Mouse (Mus musculus) CD4-positive, CD25-positive, alpha-beta regulatory T cell, adult 4 months (primary cell): Measurements from ENCODE around the gene Kdelr1. TPM values are rescaled to one million over a fixed set of nuclear protein-coding genes. Genes with fewer than 3 reads are reported as not detected.
"Not testable (repeated sequence)": the region's sequence is repeated elsewhere in the genome, so short reads cannot be mapped to it uniquely, and the experiment has no call there.

Experiments
- ATAC-seq: one replicate; pipeline ENCODE4 v1.8.0; 2017
- polyA plus RNA-seq, 2 experiments: library from polyadenylated mRNA; unstranded; fragments of 100-300 nt; shearing (Covaris generic); gene quantifications; one replicate each; pipeline ENCODE4 v1.2.1; 2017

Gene Kdelr1
- polyA plus RNA-seq, 2 experiments from 2014 or later = 21.2 to 27.0 TPM

DNA sequence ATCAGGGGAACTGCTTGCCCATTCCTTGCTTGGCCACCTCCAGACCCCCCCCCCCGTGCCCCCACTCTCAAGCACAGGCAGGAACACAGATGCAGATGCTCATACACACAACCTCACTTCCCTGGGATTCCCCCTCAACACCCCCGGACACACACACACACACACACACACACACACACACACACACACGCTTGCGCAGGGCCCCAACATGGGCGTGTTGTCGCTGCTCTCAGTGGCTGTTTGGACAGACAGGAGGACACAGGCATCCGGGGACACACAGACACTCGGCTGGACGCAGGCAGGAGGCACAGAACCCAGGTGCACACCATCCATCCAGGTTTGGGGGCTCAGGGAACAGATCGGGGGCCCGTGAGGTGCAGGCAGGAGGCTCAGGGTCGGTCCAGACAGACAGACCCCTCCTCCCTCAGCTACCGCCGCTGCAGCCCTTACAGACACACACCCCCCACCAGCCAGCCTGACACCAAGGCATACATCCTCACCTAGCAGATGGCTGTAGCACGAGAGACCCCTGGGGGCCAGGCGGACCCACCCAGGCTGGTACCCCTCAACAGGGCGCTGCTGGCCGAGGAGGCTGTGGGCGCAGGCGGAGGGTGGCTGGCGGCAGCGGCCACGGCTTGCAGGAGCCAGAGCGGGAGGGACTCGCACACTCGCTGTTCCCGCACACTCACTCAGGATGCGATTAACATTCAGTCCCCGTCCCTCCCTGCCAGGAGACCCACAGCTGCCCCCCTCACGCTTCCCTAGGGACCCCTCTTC is 2.1 kb upstream of the Kdelr1 start:
- peak; percentile 23 for ATAC-seq

DNA sequence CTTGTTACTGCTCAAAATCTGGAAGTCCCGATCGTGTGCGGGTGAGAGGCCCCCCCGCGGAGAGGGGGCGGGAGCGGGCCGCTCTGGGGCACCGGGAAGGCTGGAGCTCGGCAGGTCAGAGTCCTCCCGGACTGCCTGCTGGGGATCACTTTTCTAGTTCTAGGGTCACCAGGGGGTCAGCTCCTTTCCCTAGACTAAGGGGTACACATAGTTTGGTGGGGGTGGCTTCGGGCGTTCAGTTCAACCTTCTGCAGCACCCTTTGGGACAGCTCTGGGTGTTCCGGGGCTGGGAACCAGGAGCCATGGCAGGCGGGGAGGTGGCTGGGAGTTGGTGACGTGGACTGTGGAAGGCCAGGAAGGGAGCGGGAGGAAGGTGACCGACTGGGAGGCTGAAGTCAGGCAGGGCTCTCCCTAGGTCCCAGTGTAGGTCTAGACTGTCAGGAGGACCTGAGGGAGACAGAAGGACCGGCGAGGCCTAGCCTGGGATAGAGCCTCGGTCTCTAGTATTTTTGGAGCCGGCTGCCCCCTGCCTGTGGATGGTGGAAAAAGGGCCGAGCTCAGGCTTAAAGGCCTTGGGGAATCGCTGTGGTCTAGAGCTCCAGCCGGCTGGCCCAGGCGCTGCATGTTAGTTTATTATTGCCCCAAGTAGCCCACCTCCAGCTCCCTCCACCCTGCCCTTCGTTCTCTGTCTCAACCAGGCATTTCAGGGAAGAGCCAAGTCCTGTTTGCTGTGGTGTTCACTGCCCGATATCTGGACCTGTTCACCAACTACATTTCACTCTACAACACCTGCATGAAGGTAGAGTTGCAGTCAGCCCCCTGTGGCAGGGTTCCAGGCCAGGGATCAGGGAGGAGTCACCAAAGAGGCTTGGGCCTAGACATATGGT is 732 bp downstream of the Kdelr1 start:
- peak; percentile 17 for ATAC-seq

DNA sequence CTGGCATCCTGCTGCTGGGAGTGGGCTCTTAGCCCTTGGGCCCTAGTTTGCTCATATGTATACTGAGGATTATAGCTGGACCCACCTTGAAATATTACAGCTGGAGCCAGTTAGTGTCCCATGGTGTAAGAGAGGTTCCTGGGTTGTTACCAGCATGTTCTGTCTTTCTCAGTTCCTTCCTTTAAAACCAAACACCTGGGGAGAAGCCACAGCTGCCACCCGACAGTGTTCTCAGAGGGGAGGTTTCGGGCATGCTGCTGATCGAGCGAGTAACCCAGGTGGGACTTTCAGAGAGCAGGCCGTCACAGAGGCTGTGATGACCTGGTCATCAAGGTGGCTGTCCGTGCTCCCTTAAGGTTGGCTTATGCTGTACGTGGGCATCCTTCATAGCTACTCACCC is 4.3 kb downstream of the Kdelr1 start:
- ATAC-seq = no peak

GRCm38 (mm10) chr7:45878278-45878677 is 5.7 kb downstream of the Kdelr1 start, which contains the start of gene Grin2d:
Gene Grin2d, minus strand, starts transcription at chr7:45878378.
- ATAC-seq = not testable (repeated sequence)

GRCm38 (mm10) chr7:45880531-45880930 is 8.0 kb downstream of the Kdelr1 start:
- ATAC-seq = no peak

DNA sequence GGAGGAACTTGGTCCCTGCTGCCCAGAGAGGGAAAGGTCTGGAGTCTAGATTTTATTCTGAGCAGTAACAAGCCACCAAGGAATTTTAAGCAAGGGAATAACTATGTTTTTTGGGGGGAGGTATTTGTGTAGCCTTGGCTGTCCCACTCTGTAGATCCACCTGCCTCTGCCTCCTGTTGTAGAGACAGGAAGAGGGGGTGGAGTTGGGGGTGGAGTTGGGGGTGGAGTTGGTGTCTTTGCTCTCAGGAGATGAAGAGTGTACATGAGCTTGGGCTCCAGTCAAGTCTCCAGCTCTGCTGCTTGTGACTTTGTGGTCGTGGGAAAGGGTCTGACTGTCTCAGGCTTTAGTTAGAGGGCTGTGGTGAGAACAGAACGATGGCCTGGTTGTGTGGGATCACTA is 8.4 kb downstream of the Kdelr1 start:
- no peak for ATAC-seq

GRCm38 (mm10) chr7:45887246-45887645 is 14.7 kb downstream of the Kdelr1 start:
- no peak for ATAC-seq

GRCm38 (mm10) chr7:45892651-45893050 is 20.1 kb downstream of the Kdelr1 start:
- ATAC-seq = no peak

DNA sequence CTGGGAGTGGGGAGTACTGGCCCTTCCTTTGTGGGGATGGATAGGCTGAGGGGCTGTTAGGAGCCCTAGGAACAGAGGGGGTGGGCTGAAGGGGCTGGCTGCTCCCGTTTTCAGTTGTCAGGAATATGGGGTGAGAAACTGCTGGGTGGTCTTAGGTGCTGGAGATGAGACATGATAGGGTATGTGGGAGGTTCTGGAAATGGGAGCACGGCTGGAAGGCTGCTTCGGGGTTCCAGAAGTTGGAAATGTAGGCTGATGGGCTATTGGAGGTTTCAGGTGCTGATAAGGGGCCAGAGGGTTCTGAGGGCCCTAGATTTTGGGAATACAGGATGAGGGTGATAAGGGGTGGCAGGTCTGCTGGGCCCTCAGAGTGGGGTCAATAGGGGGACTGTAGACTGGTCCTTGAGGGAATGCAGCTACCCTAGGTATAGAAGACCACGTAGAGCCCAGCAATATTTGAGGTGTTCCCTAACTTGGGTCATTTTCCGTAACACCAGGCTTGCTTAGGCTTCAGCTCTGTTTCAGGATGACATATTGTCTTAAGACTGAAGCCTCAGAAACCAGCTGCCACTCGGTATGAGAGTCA is 23.5 kb downstream of the Kdelr1 start:
- ATAC-seq = no peak

DNA sequence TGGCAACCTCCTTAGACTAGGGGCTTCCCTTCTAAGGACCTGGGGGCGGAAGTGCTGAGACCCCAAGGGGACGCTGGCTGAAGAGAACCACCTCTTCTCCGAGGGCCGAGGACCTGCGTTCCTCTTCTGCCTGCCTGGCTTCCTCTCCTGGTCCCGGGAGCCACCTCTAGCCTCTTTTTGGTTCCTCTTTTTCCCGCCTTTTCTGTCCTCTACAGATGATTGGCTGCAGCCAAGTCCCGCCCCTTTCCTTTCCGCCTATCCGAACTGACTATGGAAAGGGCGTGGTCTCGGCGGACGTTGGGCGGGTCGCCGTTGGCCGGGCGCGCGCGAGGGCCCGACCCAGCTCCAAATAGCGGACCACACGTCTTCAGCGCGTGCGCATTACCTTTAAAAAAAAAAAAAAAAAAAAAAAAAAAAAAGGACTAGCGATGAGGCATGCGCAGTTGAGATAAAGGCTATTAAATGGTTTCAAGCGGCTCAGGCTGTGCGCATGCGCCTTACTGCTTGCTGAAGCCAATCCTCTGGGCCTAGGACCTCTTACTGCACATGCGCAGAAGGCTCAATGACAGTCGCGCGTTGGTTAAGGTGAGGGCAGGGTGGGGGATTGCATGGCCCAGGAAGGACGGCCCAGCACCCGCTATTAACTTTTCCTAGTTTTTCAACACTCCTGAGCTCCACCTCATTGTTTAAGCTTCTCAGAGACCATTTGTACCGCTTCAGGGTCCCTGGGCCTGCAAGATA is 24.1 kb downstream of the Kdelr1 start, which contains the start of the genes Syngr4 and Tmem143:
Gene Syngr4 (minus strand): TSS at position 198 of the 741 bp plus-strand sequence.
Gene Tmem143 (plus strand): TSS at position 425 of the 741 bp plus-strand sequence.
- peak; percentile 94 for ATAC-seq

- ATAC-seq = peak; percentile 21
Observed at GRCm38 (mm10) chr7:45897258-45897757, 24.7 kb downstream of the Kdelr1 start.

DNA sequence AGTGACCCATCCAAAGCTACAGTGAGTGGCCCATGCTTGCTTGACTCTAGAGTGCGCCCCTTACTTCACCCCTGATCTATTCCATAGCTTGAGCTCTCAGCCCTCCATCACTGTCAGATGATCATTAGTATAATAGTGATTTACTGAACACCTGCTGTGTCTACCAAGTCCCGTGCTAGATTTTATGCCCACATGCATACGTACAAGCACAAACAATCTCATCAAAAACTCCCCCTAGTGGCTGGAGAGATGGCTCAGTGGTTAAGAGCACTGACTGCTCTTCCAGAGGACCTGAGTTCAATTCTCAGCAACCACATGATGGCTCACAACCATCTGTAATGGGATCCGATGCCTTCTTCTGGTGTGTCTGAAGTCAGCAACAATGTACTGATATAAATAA is 25.6 kb downstream of the Kdelr1 start:
- ATAC-seq = peak; percentile 44

- ATAC-seq = no peak
Observed at GRCm38 (mm10) chr7:45901562-45901961, 29.0 kb downstream of the Kdelr1 start.

- no peak for ATAC-seq
Observed at GRCm38 (mm10) chr7:45902481-45903002, 30.0 kb downstream of the Kdelr1 start.

DNA sequence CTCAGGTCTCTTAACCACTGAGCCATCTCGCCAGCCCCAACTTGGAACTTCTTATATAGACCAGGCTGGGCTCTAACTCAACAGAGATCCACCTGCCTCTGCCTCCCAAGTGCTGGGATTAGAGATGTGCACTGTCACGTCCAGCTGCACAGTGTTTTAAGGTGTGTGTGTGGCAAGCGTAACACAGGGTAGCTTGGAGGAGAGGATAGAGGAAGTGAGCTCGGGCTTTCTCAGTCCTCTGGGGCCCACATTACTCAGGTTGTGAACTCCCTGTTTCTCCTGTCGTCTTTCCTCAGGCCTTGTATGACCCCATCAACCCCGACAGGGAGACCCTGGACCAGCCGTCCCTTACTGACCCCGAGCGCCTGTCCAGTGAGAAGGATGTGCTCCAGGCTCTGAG is 34.0 kb downstream of the Kdelr1 start:
- ATAC-seq = no peak

DNA sequence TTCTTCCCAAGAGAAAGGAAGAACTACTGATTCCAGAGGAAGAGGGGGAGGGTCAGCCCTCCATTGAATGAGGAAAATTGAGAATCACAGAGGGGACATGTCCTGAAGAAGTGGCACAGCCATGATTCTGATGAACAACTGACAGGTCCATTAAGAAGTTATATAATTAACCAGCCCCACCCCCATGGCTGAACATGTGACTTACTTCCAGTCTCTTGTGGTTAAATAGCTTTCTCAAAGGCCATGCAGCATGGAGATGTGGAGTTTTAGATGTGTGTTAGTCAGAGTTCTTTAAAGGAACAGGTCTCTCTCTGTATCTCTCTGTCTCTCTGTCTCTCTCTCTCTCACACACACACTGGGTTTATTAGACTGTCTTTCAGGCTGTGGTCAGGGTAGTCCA is 35.8 kb downstream of the Kdelr1 start:
- ATAC-seq = no peak

GRCm38 (mm10) chr7:45909145-45909544 is 36.6 kb downstream of the Kdelr1 start:
- no peak for ATAC-seq

DNA sequence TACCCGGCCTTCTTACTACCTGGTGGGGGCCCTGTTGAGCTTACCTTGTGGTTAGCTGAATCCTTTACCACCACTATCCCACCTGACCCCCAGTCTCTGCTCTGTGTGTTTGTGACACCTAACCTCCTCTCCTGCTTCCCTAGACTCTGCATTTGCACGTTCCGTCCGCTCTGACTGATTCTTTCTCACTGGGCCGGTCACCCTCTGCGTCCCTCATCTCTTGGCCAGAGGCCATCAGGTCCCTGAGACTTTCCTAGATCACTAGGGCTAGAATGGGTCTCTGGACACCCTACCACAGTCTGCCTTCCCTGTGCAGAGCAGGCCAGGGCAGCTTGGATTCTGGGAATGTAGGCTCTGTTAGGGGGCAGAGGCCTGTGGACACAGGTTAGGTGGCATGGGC is 41.5 kb downstream of the Kdelr1 start:
- no peak for ATAC-seq

DNA sequence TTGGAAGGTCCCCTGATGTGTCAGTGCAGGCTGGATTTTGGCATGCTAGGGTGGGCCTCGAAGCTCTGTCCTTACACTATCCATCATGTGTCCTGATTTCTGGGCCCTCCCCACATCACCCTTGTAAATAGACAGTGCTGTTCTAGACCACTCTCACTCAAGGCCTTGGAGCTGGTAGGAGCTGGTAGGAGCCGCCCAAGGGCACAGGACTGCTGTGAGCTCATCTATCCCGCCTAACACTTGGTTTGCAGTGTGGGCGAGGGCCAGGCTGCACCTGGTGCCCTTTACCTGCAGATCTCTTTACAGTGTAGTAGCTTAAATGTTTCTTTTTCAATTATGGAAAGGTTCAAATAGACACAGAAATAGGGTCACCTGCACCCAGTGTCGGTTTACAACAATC is 42.4 kb downstream of the Kdelr1 start:
- ATAC-seq = no peak

DNA sequence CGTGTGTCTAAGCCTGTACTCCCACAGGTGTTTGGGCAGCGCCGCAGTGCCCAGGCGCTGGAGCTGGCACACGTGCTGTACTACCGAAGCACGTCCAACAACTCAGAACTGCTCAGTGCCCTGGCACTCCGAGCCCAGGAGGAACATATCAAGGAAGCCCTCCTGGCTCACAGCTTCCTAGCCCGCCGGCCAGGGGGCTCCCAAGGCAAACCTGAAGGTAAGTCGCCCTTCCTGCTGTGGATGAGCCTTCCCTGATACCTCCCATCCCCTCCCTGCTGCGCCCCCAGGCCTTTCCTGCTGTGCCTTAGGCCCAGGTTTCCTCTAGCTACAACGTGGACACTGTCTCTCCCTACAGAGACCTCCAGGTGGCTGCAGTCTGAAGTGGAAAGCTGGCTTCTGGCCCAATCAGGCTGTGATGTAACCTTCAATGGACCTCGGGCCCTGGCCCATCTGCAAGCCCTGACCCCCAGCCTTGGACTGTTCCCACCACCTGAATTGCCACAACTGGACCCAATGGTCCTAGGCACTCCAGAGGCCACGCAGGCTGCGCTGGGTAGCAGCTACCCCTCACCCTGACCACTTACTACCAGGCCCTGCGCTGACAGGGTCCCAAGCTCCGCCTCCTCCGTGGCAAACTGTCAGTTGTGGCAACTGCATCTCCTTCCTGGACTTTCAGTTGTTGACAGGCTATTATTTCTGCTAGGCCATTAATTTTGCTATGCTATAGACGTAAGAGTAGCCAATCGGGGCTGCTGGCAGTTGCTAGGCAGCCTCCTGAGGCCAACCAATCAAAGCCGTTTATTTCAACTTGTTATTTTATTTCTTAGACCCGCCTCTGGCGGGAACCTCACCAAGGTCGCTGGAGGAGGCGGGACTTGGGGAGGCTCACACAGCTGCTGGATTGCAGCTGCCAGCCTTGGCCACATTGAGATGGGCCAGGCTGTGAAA is 43.8 kb downstream of the Kdelr1 start:
- ATAC-seq = peak; percentile 91
